Mouse (Mus musculus): Measurements from ENCODE around the gene Neu2. TPM values are rescaled to one million over a fixed set of nuclear protein-coding genes. Genes with fewer than 3 reads are reported as not detected.
A peak's percentile ranks its signal among the peaks of the same experiment; 100 is the strongest.
"Not testable (repeated sequence)": the region's sequence is repeated elsewhere in the genome, so short reads cannot be mapped to it uniquely, and the experiment has no call there.

Gene Neu2
- total RNA-seq (2021): not detected
- long read RNA-seq, experiment 1, partial matches to known transcripts: 0 of 2 reads
- long read RNA-seq, experiment 1, other reads (novel, unspliced or antisense): 0 of 2 reads
- long read RNA-seq, experiment 2, partial matches to known transcripts: 0 of 1 reads
- long read RNA-seq, experiment 2, other reads (novel, unspliced or antisense): 1 of 1 reads

GRCm38 (mm10) chr1:87509561-87510165 is at the start of gene Neu2:
Gene Neu2, plus strand, starts transcription at chr1:87509889.
- peak in 1 of 2 experiments; percentile 4 for DNase-seq

GRCm38 (mm10) chr1:87467469-87467868 is 42.2 kb upstream of the Neu2 start:
- no peak for DNase-seq

- no peak for DNase-seq
Observed at GRCm38 (mm10) chr1:87468321-87468720, 41.4 kb upstream of the Neu2 start.

- not testable (repeated sequence) for DNase-seq
Observed at GRCm38 (mm10) chr1:87469971-87470370, 39.7 kb upstream of the Neu2 start, which contains the start of gene Snorc. Gene Snorc, plus strand, starts transcription at chr1:87470271.

- no peak for DNase-seq
Observed at GRCm38 (mm10) chr1:87471914-87472313, 37.8 kb upstream of the Neu2 start.

GRCm38 (mm10) chr1:87472576-87472975 is 37.1 kb upstream of the Neu2 start:
- DNase-seq: peak; percentile 42 to 49

GRCm38 (mm10) chr1:87475076-87475895 is 34.4 kb upstream of the Neu2 start:
- DNase-seq: no peak

- no peak for DNase-seq
Observed at GRCm38 (mm10) chr1:87482546-87482945, 27.1 kb upstream of the Neu2 start.

GRCm38 (mm10) chr1:87486386-87486785 is 23.3 kb upstream of the Neu2 start:
- DNase-seq: peak; percentile 25 to 40

GRCm38 (mm10) chr1:87492285-87492684 is 17.4 kb upstream of the Neu2 start:
- DNase-seq: no peak

- DNase-seq: no peak
Observed at GRCm38 (mm10) chr1:87493542-87493941, 16.1 kb upstream of the Neu2 start.

- DNase-seq: no peak
Observed at GRCm38 (mm10) chr1:87505524-87505923, 4.2 kb upstream of the Neu2 start.

GRCm38 (mm10) chr1:87507857-87508256 is 1.8 kb upstream of the Neu2 start:
- DNase-seq: no peak

GRCm38 (mm10) chr1:87508591-87509560 is 813 bp upstream of the Neu2 start:
- peak in 1 of 2 experiments; percentile 19 for DNase-seq

GRCm38 (mm10) chr1:87510166-87510691 is 540 bp downstream of the Neu2 start:
- peak; percentile 7 to 13 for DNase-seq

GRCm38 (mm10) chr1:87510845-87511244 is 1.2 kb downstream of the Neu2 start:
- DNase-seq: no peak

- DNase-seq: no peak
Observed at GRCm38 (mm10) chr1:87520467-87520866, 10.8 kb downstream of the Neu2 start.

GRCm38 (mm10) chr1:87521523-87521922 is 11.8 kb downstream of the Neu2 start:
- DNase-seq: no peak

GRCm38 (mm10) chr1:87525041-87525440 is 15.4 kb downstream of the Neu2 start:
- DNase-seq: no peak

- peak; percentile 44 to 52 for DNase-seq
Observed at GRCm38 (mm10) chr1:87527191-87527590, 17.5 kb downstream of the Neu2 start.

- DNase-seq: no peak
Observed at GRCm38 (mm10) chr1:87532346-87532745, 22.7 kb downstream of the Neu2 start.

- no peak for DNase-seq
Observed at GRCm38 (mm10) chr1:87534118-87534517, 24.4 kb downstream of the Neu2 start.

Data from heart, adult 18-20 months (tissue).